Mouse (Mus musculus): ENCODE results near the gene Mrpl52.

- TF ChIP-seq CTCF (IDR thresholded peaks at IDR 0.05) (no peak), EP300 (IDR thresholded peaks at IDR 0.05; ENCODE audit: insufficient read depth, low read depth, low read length) (no peak)
Observed at GRCm38 (mm10) chr14:54429332-54430093, 2.8 kb downstream of the Mrpl52 start.

All from heart, adult 2 months (tissue).